Mouse (Mus musculus) G1E-ER4 (cell line): ENCODE results near the gene Rptn. TPM values are rescaled to one million over a fixed set of nuclear protein-coding genes. Genes with fewer than 3 reads are reported as not detected.

Experiments
- GATA1 ChIP-seq: IDR thresholded peaks from one replicate; pipeline ENCODE4 v1.8.0; 2012; ENCODE audit warnings: low read length, inconsistent platforms
- polyA plus RNA-seq: library from polyadenylated mRNA; stranded (reverse); fragments of >175 nt; gene quantifications from 2 replicates; pipeline ENCODE4 v1.2.3, GENCODE M21; 2012

The Rptn gene
- not detected in 2 replicates for polyA plus RNA-seq

DNA sequence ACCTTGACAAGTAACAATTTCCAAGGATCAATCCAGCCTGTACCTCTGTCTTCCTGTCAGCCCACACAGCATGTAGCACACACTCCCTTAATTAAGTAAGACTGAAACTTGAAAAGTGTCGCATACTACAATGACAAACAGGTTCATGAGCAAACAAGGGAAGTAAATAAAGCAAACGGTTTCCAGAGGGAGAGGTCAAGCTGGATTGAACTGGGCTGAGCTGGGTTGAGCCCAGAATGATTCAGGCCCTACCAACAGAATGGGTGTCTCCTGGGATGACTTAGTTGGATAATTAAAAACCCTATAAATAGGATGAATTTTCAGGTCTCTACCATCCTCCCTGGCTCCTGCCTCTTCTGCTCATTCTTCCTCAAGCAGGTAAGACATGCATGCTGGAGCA lies at the start of gene Rptn:
Gene Rptn, plus strand, starts transcription at position 334 of the 400 bp plus-strand sequence.
- no peak for TF ChIP-seq GATA1

DNA sequence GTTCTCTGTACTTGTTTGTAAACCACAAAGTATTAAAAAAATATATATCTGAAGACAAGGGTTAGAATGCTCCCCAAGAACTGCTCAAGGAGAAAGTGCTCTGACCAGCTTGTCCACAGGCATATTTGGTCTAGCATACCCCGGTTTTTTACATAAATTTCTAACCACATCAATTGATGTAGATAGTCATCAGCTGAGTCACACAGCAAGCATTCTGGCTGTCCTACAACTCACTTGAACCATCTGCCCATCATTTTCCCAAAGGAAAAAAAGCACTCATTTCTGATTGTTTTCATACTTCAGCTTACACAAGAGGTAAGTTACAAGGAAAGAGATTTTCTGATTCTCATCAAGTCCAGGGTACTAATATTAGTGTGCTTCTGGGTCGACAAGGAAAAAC lies 46.6 kb upstream of the Rptn start:
- no peak for TF ChIP-seq GATA1

DNA sequence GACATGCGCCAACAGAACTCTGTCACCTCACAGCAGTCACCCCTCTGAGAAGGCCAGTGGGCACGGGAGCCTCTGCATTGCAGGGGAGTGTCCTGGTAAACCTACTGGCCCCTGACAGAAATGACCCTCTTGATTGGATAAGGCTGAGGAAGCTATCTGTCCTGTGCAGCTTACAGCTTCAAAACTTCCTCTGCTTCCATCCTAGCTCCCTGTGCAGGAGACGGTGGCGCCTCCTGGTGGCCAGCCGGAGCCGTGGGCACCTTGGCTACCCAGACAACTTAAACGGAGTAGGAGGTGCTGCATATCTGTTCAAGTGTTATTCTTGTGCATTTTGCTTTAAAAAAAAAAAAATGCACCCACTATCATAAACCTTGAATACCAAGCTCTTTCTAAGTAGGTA lies 33.5 kb upstream of the Rptn start:
- no peak for TF ChIP-seq GATA1

DNA sequence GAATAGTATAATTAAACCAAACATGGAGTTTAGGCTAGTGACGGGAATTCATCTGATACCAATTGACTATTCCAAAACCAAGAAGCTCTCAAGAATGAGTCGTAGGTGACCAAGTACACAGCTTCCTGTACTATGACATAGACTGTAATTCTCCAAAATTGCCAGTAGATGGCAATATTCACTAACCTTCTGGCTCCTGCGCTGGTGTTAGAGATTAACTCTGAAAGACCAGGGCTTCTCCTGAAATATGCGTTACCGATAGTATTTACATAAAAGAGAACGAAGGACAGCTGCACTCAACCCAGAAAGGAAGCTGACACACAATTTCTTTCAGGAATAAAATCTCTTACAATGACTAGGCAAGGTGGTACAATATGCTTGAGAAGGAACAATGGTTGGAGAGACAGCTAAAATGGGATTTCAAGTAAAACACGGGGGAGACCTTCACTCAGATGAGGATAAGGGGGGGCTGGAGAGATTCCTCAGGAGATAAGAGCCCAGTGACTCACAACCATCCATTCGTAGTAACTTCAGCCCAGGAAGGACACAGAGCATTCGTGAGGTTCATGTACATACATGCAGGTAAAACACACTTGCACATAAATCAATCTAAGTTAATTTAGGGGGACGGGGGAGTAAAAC lies 31.4 kb upstream of the Rptn start:
- TF ChIP-seq GATA1 = no peak

DNA sequence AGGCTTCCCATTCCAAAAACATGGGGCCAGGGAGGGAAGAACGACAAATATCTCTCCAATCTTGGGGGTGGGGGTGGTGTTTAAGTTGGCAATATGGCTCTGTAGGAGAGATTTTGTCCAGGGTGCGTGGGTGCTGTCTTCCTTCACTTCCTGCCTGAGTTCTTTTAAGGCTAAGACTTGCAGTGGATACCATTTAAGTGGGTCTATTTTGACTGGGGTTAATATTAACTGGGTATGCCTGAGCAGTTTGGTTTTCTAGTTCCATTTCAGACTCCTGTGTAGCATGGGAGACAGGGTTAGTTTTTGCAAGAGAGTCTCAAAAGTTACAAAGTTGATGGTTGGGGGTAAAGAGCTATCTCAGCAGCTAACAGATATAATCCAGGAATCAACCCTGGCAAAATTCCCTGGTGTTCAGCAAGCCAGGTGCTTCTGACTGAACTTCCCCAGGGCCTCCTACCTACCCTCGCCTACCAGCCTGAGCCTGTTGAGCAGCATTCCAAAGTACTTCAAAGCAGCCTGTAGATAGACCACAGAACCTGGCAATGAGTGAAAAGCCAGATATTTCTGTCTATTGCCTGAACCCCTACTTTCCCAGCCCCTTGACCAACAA lies 26.4 kb upstream of the Rptn start:
- no peak for TF ChIP-seq GATA1

DNA sequence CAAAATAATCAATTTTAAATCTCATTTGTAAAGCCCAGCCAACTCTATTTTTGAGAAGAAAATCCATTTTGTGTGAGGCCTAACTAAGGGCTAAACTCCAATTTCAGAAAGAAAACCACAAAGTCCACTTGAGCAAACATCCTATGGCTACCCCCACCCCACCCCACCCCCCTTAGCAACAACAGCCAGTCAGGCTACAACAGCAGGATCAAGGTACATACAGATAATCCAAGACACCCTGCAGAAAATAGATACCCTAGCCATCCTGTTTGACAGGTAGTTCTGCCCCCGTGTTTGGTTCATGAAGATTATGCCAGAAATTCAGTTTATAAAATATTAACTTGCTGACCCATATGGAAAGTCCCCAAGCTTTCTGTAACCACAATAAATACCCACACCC lies 25.3 kb upstream of the Rptn start:
- TF ChIP-seq GATA1 = no peak

DNA sequence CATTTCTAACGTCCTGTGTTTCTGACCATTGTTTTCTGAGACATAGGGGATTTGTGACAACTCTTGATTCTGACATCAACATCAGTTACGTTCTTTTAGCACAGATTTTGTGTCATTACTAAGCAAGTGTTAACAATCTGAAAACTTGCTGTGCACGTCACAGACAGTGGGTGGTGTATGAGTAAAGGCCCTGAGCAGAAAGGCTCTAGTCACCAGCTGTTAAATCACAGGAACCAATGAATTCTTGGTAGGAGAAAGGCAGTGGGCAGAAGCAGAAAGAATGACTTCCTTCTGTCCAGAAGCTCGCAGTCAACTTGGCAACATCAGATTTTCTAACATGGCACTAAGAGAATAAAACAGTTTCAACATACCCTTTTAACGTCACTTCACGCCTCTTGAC lies 20.1 kb upstream of the Rptn start:
- TF ChIP-seq GATA1 = no peak

DNA sequence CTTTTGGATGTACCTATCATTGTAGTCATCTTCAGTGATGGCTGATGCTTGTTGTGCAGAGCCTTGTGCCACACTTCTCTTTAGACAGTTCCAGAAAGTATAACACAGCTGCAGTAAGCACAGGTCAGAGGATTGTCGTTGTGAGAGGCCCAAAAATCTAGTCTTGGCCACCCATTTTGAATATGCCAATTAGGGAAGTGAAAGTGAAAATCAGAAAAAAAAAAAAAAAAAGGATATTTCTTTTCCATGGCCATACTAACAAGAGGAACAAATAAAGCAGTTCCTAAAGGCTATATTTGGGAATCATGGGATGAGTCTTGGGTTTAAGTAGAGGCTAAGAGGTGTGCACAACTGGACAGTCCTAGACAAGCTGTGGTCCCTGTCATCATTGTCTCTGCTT lies 18.3 kb upstream of the Rptn start:
- TF ChIP-seq GATA1 = no peak

DNA sequence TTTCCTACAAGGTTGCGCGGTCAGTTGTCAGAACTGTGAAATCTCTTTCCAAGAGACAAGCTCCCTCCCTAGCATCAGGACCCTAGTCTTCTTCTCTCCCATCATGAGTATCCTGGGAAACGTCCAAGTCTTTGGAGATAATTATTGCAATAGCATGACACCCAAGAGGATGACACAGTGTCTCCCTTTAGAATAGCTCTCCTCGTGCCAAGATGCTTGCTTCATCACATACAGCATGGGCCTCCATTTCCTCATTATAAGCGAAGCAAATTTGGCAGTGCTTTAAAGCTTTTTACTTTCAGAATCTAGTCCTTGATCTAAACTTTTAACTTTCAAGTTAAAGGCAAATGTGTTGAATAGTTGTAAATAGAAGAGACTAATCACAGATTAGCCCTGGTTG lies 17.9 kb upstream of the Rptn start:
- TF ChIP-seq GATA1 = no peak

DNA sequence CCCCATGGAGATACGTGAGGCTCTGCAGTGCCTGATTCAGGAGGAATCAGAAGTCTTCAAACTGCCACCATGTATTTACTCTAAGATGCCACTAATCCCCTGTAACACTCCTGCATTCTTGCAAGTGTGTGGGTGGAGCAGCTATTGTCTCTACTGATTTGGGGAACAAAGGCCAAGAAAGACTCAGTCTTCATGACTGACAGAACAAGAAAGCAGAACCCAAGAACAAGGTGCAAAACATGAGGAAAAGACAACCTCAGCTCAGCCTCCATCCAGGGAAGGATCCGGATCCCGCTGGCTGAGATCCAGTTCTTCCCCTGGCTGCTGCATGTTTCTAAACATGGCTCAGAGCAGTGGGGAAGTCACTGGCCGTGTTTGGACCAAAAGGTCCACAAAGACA lies 15.4 kb upstream of the Rptn start:
- TF ChIP-seq GATA1 = no peak

DNA sequence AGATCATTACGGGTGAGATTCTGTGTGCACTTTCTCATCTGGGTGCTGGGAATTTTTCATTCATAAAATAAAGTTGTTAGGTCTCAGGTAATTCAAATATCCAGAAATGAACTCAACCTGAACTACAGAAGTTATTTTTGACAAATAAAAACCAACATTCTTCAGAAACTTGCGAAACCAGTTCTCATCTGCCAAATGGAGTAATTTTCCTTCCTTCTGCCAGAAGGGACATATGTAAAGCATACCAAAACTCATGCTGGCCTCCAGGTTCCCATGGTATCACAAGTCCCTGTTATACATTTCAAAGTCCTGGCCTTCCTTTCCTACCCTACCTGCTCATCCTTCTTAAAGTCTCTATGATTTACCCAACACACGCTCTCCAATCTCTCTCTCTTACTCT lies 10.4 kb downstream of the Rptn start:
- TF ChIP-seq GATA1 = no peak

DNA sequence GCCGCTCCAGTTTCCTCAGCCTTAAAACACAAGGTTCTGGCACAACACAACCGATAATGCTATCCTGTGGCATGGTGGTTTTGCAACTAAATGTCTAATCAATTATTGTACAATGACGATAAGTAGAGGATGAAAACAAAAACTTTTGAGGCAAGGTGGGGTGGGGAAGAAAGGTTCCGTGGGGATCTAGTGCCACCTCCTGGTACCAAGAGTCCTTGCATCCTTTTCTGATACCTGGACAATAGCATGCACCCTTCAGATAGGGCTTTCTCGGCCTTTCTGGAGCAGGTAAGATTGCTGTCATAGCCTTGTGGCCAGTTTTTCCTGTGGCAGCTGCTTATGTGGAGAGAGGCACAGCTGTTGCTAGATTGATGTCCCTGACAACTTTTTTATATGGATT lies 13.5 kb downstream of the Rptn start:
- TF ChIP-seq GATA1 = no peak

DNA sequence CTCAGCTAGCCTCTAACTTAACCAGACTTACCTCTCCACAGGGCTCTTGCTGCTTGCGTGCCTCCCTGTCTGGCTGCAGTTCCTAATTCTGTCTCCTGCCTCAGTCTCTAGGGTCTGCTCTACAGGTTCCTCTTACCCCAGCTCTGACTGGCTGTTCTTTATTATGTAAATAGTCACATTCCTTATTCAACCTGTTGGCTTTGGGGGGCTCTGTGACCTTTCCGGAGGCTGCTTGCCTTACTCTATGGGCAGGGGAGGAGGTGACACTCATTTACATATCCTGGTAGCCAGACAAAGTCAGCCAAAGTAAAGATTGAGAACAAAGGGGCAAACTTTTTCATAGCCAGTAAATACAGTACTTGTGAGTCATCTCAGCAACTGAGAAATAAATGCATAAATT lies 18.4 kb downstream of the Rptn start:
- no peak for TF ChIP-seq GATA1

DNA sequence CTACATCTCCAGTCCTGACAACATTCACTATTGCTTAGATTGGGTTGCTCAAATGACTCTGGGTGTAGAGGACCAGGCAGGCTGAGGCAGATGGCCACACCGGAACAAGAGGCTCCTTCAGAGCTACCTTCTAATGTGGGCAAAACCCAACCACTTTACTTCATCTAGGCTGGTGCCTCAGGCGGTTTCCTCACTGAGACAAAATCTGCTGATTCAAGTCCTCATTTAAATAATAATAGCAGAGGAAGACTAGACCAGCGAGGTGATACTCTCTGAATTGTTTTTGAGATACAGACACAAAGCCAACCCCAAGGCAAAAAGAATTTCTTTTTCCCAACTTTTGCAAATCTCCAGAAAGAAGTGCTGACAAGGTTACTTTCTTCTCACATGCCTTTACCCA lies 38.2 kb downstream of the Rptn start:
- no peak for TF ChIP-seq GATA1

DNA sequence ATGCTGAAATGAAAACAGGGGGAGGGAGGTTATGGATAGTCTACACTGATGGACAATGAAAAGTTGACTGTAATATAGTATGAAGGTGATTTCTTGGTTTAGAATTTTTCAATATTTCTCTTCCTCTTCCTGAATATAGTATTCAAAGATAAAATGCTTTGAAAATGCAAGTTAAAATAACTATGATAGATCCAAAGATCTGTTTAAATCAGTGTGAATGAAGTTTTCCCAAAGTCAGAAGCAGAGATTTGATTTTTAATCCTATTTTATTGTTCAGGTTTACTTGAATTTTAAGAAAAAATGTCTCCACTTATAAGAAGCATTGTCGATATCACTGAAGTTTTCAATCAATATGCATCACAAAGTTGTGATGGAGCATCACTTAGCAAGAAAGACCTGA lies 48.5 kb downstream of the Rptn start, which contains the start of gene Tchh:
Gene Tchh, plus strand, starts transcription at position 301 of the 400 bp plus-strand sequence.
- TF ChIP-seq GATA1 = no peak

DNA sequence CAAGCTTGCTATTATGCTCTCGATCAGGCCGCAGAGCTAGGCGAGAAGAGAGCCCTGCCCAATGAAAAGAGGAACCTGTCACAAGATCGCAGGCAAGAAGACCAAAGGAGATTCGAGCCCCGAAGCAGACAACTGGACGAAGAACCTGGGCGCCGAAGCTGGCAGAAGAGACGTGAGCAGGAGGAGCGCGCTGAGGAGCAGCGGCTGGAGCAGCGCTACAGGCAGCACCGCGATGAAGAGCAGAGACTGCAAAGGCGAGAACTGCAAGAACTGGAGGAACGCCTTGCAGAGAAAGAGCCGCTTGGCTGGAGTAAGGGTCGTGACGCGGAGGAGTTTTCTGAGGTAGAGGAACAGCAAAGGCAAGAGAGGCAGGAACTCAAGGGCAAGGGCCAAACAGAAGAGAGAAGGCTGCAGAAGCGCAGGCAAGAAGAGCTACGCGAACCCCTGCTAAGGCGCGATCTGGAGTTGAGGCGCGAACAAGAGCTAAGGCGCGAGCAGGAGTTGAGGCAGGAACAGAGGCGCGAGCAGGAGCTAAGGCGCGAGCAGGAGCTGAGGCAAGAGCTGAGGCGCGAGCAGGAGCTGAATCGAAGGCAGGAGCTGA lies 50.1 kb downstream of the Rptn start:
- no peak for TF ChIP-seq GATA1
